Mouse (Mus musculus): ENCODE results near the gene Nkx1-1. TPM values are rescaled to one million over a fixed set of nuclear protein-coding genes. Genes with fewer than 3 reads are reported as not detected.

The Nkx1-1 gene
- polyA plus RNA-seq, 1 experiment = not detected

DNA sequence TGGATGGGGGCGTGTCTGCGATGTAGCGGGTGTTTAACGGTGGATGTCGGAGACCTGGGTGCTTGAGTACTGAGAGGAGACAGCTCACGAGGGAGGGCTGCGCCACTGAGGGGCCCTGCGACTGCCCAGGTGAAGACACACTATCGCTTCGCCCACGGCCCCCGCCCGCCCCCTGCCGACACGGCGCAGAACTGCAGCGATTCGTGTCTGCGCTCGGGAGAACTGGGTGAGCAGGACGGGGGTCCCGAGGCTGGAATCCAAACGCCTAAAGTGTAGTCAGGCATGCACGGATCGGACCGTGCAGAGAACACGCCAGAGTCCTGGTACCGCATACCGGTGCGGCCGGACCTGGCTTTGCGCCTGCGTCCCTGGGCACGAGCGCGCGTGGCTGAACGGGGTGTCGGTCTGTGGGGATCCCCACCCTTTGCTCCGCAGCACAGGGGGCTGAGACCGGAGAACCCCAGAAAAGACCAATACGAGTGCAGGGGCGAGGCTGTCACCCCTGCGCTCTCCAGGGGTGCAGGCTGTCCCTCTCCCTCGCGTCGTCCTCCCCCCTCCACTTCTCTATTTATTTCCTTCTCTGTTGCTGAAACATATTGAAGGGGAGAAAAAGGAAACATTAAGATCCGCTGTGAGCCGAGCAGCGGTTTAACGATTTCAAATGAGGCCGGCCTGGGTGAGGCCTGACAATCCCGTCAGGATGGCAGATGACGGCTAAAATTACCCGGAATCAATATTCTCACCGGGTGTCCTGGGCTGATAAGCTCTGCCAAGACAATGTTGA is 9.3 kb upstream of the Nkx1-1 start:
- H3K4me1 ChIP-seq (ENCODE audit: control insufficient read depth, insufficient read depth, low read length) = 0 out of 2 replicates have a peak, but pooled peaks cover 3% of the 10 kb centered on the region
- peak overlapping the region; percentile 44 for H3K4me3 ChIP-seq (ENCODE audit: insufficient read depth, low read length)
- TF ChIP-seq POLR2A (IDR thresholded peaks at IDR 0.05; ENCODE audit: borderline replicate concordance, low read depth, low read length) = no peak
- peak; percentile 39; the same call in 1 of the 2 replicates for TF ChIP-seq CTCF (IDR thresholded peaks at IDR 0.05; ENCODE audit: low read depth, low read length)
- H3K27ac ChIP-seq (ENCODE audit: insufficient read depth, low read depth, low read length) = no peak overlapping the region

DNA sequence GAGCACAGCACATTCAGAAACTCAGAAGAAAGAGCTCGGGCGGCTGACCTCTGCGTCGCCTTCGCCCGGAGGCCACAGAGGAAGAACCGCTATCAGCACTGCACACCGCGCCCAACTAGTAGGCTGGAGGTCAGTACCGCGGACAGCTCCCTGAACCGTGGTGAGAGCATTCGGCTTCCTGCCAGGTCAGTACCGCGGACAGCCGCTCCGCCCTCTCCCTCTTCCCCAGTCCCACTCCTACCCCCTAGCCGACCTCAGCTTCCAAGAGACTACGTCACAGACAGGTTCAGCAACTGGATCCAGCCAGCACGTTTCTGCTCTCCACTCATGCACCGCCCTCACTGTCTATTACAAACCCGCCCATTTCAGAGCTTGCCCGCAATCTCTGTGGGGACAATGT is 4.4 kb upstream of the Nkx1-1 start:
- Histone ChIP-seq H3K4me3 (ENCODE audit: insufficient read depth, low read length) (no peak overlapping the region), H3K27ac (ENCODE audit: insufficient read depth, low read depth, low read length) (no peak overlapping the region), H3K4me1 (ENCODE audit: control insufficient read depth, insufficient read depth, low read length) (0 out of 2 replicates have a peak, but pooled peaks cover 3% of the 10 kb centered on the region)
- TF ChIP-seq CTCF (IDR thresholded peaks at IDR 0.05; ENCODE audit: low read depth, low read length) (no peak), POLR2A (IDR thresholded peaks at IDR 0.05; ENCODE audit: borderline replicate concordance, low read depth, low read length) (no peak)

- no peak overlapping the region for H3K4me3 ChIP-seq (ENCODE audit: insufficient read depth, low read length)
- TF ChIP-seq CTCF (IDR thresholded peaks at IDR 0.05; ENCODE audit: low read depth, low read length) (no peak), POLR2A (IDR thresholded peaks at IDR 0.05; ENCODE audit: borderline replicate concordance, low read depth, low read length) (no peak)
- no peak overlapping the region for H3K27ac ChIP-seq (ENCODE audit: insufficient read depth, low read depth, low read length)
- no peaks in the 10 kb centered on the region for H3K4me1 ChIP-seq (ENCODE audit: control insufficient read depth, insufficient read depth, low read length)
Measured at GRCm38 (mm10) chr5:33435941-33436340, 2.2 kb upstream of the Nkx1-1 start.

- TF ChIP-seq POLR2A (IDR thresholded peaks at IDR 0.05; ENCODE audit: borderline replicate concordance, low read depth, low read length) (no peak), CTCF (IDR thresholded peaks at IDR 0.05; ENCODE audit: low read depth, low read length) (no peak)
- Histone ChIP-seq H3K27ac (ENCODE audit: insufficient read depth, low read depth, low read length) (no peak overlapping the region), H3K4me3 (ENCODE audit: insufficient read depth, low read length) (no peak overlapping the region), H3K4me1 (ENCODE audit: control insufficient read depth, insufficient read depth, low read length) (no peaks in the 10 kb centered on the region)
Measured at GRCm38 (mm10) chr5:33435151-33435550, 1.4 kb upstream of the Nkx1-1 start.

DNA sequence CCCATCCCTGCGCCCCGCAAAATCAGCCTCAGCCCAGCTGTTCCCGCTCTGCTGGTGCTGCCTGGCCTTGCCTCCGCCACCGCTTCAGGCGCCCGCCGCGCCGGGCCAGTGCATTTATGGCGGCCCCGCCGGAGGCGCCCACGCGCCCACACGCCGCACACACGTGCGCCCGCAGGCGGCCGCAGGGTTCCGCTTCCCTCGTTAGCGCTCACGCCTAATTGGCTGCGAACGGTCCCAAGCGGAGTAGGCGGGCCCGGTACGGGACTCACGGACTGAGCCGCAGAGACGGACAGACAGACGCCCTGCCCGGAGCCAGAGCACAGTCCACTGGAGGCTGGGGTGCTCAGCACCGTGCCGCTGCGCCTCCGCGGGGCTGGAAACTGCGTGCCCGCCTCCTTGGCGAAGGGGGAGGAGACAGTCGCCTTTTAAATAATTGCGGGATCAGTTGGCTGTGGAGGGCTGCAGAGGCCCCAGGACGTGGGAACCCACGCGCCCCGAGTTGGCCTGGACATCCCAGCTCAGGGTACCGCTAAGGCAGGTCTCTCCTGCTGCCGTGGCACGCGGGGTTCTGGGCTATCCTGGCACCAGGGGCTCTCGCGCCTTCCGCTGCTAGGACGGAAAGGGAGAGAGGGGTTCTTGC is 485 bp upstream of the Nkx1-1 start:
- no peaks in the 10 kb centered on the region for H3K4me1 ChIP-seq (ENCODE audit: control insufficient read depth, insufficient read depth, low read length)
- H3K4me3 ChIP-seq (ENCODE audit: insufficient read depth, low read length) = peak overlapping the region; percentile 22
- no peak overlapping the region for H3K27ac ChIP-seq (ENCODE audit: insufficient read depth, low read depth, low read length)
- no peak for TF ChIP-seq CTCF (IDR thresholded peaks at IDR 0.05; ENCODE audit: low read depth, low read length)
- no peak for TF ChIP-seq POLR2A (IDR thresholded peaks at IDR 0.05; ENCODE audit: borderline replicate concordance, low read depth, low read length)

- no peak overlapping the region for H3K27ac ChIP-seq (ENCODE audit: insufficient read depth, low read depth, low read length)
- no peaks in the 10 kb centered on the region for H3K4me1 ChIP-seq (ENCODE audit: control insufficient read depth, insufficient read depth, low read length)
- TF ChIP-seq POLR2A (IDR thresholded peaks at IDR 0.05; ENCODE audit: borderline replicate concordance, low read depth, low read length) = no peak
- no peak for TF ChIP-seq CTCF (IDR thresholded peaks at IDR 0.05; ENCODE audit: low read depth, low read length)
- no peak overlapping the region for H3K4me3 ChIP-seq (ENCODE audit: insufficient read depth, low read length)
Measured at GRCm38 (mm10) chr5:33432057-33432935, 1.5 kb downstream of the Nkx1-1 start.

GRCm38 (mm10) chr5:33431173-33432005 is 2.4 kb downstream of the Nkx1-1 start:
- H3K27ac ChIP-seq (ENCODE audit: insufficient read depth, low read depth, low read length) = no peak overlapping the region
- H3K4me1 ChIP-seq (ENCODE audit: control insufficient read depth, insufficient read depth, low read length) = no peaks in the 10 kb centered on the region
- TF ChIP-seq POLR2A (IDR thresholded peaks at IDR 0.05; ENCODE audit: borderline replicate concordance, low read depth, low read length) = no peak
- TF ChIP-seq CTCF (IDR thresholded peaks at IDR 0.05; ENCODE audit: low read depth, low read length) = no peak
- H3K4me3 ChIP-seq (ENCODE audit: insufficient read depth, low read length) = peak overlapping the region; percentile 11

DNA sequence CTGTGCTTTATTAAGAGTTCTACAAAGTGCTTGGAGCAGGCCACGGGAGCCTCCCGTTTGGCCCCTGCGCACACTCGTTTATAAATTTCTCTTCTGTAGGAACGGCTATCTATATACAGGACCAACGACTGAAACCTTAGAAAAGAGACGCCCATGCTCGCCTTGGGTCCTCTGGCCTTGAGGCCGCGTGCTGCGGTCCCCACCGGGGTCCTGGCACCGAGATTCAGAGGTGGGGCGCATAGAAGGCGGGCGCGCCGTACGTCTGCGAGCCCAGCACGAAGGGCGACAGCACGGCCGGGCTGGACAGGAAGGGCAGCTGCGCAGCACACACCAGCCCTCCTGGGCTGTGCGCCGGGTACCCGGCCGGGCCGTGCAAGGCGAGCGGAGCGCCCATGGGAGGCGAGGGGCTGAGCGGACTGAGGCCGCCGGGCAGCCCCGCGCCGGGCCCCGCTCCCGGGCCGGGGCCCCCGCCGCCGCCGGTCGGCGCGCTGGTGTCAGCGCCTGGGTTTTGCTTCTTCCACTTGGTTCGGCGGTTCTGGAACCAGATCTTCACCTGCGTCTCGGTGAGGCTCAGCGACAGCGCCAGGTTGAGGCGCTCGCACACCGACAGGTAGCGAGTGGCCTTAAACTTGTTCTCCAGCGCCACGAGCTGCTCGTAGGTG is 3.1 kb downstream of the Nkx1-1 start:
- TF ChIP-seq CTCF (IDR thresholded peaks at IDR 0.05; ENCODE audit: low read depth, low read length) (no peak), POLR2A (IDR thresholded peaks at IDR 0.05; ENCODE audit: borderline replicate concordance, low read depth, low read length) (no peak)
- H3K4me3 ChIP-seq (ENCODE audit: insufficient read depth, low read length) = peak overlapping the region; percentile 11; the same call in 1 of the 2 replicates
- no peak overlapping the region for H3K27ac ChIP-seq (ENCODE audit: insufficient read depth, low read depth, low read length)

More for the DNA sequence above, 3.1 kb downstream of the Nkx1-1 start:
- no peaks in the 10 kb centered on the region for H3K4me1 ChIP-seq (ENCODE audit: control insufficient read depth, insufficient read depth, low read length)
